Mouse (Mus musculus): ENCODE data around the gene Hspg2. TPM values are rescaled to one million over a fixed set of nuclear protein-coding genes. Genes with fewer than 3 reads are reported as not detected.
"Not testable (repeated sequence)": the region's sequence is repeated elsewhere in the genome, so short reads cannot be mapped to it uniquely, and the experiment has no call there.

The Hspg2 gene
- total RNA-seq, 2 experiments from 2014 or later = not detected

GRCm38 (mm10) chr4:137542968-137543367 is 74.4 kb downstream of the Hspg2 start:
- ATAC-seq (replicated peaks; ENCODE audit: low FRiP score, poor library complexity, severe bottlenecking) = no peak

GRCm38 (mm10) chr4:137545568-137545967 is 77.0 kb downstream of the Hspg2 start:
- no peak for ATAC-seq (replicated peaks; ENCODE audit: low FRiP score, poor library complexity, severe bottlenecking)

GRCm38 (mm10) chr4:137546003-137546525 is 77.5 kb downstream of the Hspg2 start:
- ATAC-seq (replicated peaks; ENCODE audit: low FRiP score, poor library complexity, severe bottlenecking) = no peak

GRCm38 (mm10) chr4:137553466-137553865 is 84.9 kb downstream of the Hspg2 start:
- no peak for ATAC-seq (replicated peaks; ENCODE audit: low FRiP score, poor library complexity, severe bottlenecking)

GRCm38 (mm10) chr4:137556673-137557210 is 88.2 kb downstream of the Hspg2 start:
- no peak for ATAC-seq (replicated peaks; ENCODE audit: low FRiP score, poor library complexity, severe bottlenecking)

- ATAC-seq (replicated peaks; ENCODE audit: low FRiP score, poor library complexity, severe bottlenecking) = no peak
These were observed 101.3 kb downstream of the Hspg2 start for GRCm38 (mm10) chr4:137569873-137570272.

- ATAC-seq (replicated peaks; ENCODE audit: low FRiP score, poor library complexity, severe bottlenecking) = no peak
These were observed 105.9 kb downstream of the Hspg2 start, which contains the start of gene Ldlrad2 for GRCm38 (mm10) chr4:137574469-137574868. Ldlrad2 (minus strand) TSS chr4:137574569.

GRCm38 (mm10) chr4:137577486-137577885 is 108.9 kb downstream of the Hspg2 start:
- no peak for ATAC-seq (replicated peaks; ENCODE audit: low FRiP score, poor library complexity, severe bottlenecking)

GRCm38 (mm10) chr4:137578181-137578845 is 109.7 kb downstream of the Hspg2 start:
- ATAC-seq (replicated peaks; ENCODE audit: low FRiP score, poor library complexity, severe bottlenecking) = peak; percentile 71

- ATAC-seq (replicated peaks; ENCODE audit: low FRiP score, poor library complexity, severe bottlenecking) = no peak
These were observed 111.2 kb downstream of the Hspg2 start for GRCm38 (mm10) chr4:137579789-137580188.

- no peak for ATAC-seq (replicated peaks; ENCODE audit: low FRiP score, poor library complexity, severe bottlenecking)
These were observed 111.7 kb downstream of the Hspg2 start for GRCm38 (mm10) chr4:137580299-137580698.

- peak; percentile 52; the same call in 1 of the 2 replicates for ATAC-seq (replicated peaks; ENCODE audit: low FRiP score, poor library complexity, severe bottlenecking)
These were observed 113.2 kb downstream of the Hspg2 start for GRCm38 (mm10) chr4:137581815-137582214.

- not testable (repeated sequence) for ATAC-seq (replicated peaks; ENCODE audit: low FRiP score, poor library complexity, severe bottlenecking)
These were observed 120.5 kb downstream of the Hspg2 start for GRCm38 (mm10) chr4:137589095-137589494.

GRCm38 (mm10) chr4:137589586-137589985 is 121.0 kb downstream of the Hspg2 start:
- no peak for ATAC-seq (replicated peaks; ENCODE audit: low FRiP score, poor library complexity, severe bottlenecking)

GRCm38 (mm10) chr4:137590961-137591360 is 122.4 kb downstream of the Hspg2 start:
- no peak for ATAC-seq (replicated peaks; ENCODE audit: low FRiP score, poor library complexity, severe bottlenecking)

GRCm38 (mm10) chr4:137593601-137594495 is 125.3 kb downstream of the Hspg2 start, which contains the start of gene Usp48:
Usp48 (plus strand) TSS chr4:137593755.
- ATAC-seq (replicated peaks; ENCODE audit: low FRiP score, poor library complexity, severe bottlenecking) = peak; percentile 91

GRCm38 (mm10) chr4:137594496-137595270 is 126.1 kb downstream of the Hspg2 start:
- ATAC-seq (replicated peaks; ENCODE audit: low FRiP score, poor library complexity, severe bottlenecking) = peak; percentile 66

GRCm38 (mm10) chr4:137597098-137597630 is 128.6 kb downstream of the Hspg2 start:
- ATAC-seq (replicated peaks; ENCODE audit: low FRiP score, poor library complexity, severe bottlenecking) = no peak

GRCm38 (mm10) chr4:137598577-137598976 is 130.0 kb downstream of the Hspg2 start:
- ATAC-seq (replicated peaks; ENCODE audit: low FRiP score, poor library complexity, severe bottlenecking) = no peak

All from erythroblast, adult 5-6 weeks (primary cell).